Mouse (Mus musculus) CD4-positive helper T cell, adult 2 months (primary cell): ENCODE results near the gene Atp2b1.
"Not testable (repeated sequence)": the region's sequence is repeated elsewhere in the genome, so short reads cannot be mapped to it uniquely, and the experiment has no call there.

Source experiments
- DNase-seq: peaks from one replicate; pipeline ENCODE4 v3.0.0-alpha.2; 2012; ENCODE audit warnings: low read depth, missing footprints, low spot score

Atp2b1 gene

DNA sequence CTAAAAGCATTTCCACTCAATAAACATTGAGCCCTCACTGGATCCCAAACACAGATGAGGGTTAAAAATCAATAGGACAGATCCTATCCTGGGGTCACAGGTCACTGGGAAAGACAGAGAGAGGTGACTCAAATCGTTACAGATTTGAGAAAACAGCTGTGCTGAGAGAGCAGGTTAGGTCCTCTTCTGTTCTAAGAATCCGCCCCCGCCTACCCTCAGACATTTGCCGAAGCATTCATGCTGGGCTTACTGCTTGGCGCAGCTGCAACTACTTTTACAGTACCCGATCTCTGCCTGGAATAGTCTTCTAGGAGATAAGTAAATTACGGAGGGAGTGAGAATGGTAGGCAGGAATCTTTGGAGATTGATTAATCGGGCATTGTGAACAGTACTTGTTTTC lies 47.9 kb downstream of the Atp2b1 start:
- no peak for DNase-seq

- no peak for DNase-seq
Observed at GRCm38 (mm10) chr10:98966407-98967215, 52.4 kb downstream of the Atp2b1 start.

GRCm38 (mm10) chr10:98967240-98967891 lies 53.2 kb downstream of the Atp2b1 start:
- DNase-seq, result no peak

DNA sequence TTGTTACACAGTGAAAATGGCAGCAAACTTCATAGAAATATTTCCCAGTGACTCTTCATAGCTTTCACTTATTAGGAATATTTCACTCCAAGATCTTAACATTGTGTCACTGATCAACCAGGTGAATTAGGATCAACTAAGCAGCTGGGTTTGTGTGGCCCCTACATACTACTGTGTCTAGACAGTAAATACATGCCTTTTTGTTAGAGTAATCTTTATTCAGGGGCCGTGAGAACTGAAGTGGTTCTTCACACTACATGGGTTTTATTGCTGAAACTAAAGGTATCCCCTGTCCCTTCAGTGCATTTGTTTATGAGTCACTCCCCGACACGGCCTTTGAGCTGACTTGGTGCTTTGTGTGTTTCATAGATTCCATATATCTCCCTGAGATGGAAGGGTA lies 56.7 kb downstream of the Atp2b1 start:
- DNase-seq, result no peak

GRCm38 (mm10) chr10:98972359-98972758 lies 58.2 kb downstream of the Atp2b1 start:
- DNase-seq, result no peak

DNA sequence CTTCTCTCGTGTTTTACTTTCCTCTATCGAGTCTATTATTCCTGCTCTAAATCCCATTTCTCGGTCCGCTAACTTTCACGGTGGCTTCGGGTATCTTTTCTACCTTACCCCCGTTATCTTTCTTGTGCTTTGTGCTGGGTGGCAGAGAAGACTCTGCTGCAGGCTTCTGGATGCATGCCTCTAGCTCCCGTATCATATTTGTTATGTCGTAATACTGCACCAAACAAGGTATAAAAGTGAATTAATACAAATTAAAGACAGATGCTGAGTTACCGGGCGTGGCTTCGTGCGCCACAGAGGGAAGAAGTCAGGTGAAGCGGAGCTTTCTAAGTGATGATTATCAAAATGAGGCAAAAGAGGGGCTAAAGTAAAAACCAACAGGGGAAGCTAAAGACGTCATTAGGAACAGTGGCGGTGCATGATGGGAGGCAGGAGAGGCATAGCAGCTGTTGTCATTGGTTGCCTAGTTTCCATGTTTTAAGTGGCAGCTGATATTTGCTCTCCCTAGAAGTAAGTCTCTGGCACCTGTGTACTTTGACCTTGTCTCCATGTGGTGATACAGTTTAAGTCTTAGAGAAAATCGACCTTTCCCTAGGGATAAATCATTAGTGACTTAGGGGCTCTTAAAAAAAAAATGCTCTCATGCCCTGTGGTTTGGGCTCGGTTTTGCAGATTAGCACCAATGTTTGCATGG lies 58.9 kb downstream of the Atp2b1 start:
- DNase-seq, result no peak

- no peak for DNase-seq
Observed at GRCm38 (mm10) chr10:98974645-98975044, 60.4 kb downstream of the Atp2b1 start.

DNA sequence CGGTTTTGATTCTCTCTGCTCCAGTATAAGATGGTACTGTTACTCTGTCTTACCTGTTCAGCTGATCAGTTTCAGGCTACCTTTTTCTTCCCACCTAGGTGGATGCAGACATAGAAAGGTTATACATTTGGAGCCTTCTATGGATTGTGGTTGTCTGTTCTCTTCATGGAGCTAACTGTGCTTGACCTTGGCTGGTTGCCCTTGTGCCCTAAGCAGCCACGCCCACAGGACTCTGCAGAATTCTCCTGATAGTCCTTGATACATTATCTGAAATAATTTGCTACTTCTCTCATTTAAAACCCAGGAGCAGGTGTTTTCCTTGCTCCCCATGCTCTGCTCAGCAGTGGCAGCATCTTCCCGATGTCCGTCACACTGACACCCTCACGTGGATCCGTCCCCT lies 61.4 kb downstream of the Atp2b1 start:
- DNase-seq, result no peak

- DNase-seq, result no peak
Observed at GRCm38 (mm10) chr10:98976877-98977494, 62.8 kb downstream of the Atp2b1 start.

- no peak for DNase-seq
Observed at GRCm38 (mm10) chr10:98978766-98979165, 64.6 kb downstream of the Atp2b1 start.

- DNase-seq, result no peak
Observed at GRCm38 (mm10) chr10:98979296-98979695, 65.1 kb downstream of the Atp2b1 start.

- no peak for DNase-seq
Observed at GRCm38 (mm10) chr10:98979951-98980350, 65.7 kb downstream of the Atp2b1 start.

DNA sequence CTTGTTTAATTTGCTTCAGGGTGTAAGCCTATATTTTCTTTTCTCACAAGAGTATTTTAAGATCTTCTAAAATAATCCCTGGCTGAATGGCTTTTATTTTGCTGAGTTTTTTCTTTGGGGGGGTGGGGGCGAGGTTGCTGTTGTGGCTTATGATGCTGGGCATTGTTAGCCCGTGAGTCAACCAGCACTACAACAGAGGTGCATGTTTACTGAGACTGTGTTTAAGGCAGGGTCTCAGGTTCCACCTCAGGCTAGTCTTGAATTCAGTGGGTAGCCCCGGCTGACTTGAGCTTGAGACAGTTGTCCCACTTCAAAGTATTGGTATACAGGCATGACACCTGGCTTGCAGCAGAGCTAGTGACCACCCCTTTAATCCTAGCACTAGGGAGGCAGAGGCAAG lies 77.8 kb downstream of the Atp2b1 start:
- no peak for DNase-seq

GRCm38 (mm10) chr10:98993186-98993585 lies 79.0 kb downstream of the Atp2b1 start:
- DNase-seq, result no peak

DNA sequence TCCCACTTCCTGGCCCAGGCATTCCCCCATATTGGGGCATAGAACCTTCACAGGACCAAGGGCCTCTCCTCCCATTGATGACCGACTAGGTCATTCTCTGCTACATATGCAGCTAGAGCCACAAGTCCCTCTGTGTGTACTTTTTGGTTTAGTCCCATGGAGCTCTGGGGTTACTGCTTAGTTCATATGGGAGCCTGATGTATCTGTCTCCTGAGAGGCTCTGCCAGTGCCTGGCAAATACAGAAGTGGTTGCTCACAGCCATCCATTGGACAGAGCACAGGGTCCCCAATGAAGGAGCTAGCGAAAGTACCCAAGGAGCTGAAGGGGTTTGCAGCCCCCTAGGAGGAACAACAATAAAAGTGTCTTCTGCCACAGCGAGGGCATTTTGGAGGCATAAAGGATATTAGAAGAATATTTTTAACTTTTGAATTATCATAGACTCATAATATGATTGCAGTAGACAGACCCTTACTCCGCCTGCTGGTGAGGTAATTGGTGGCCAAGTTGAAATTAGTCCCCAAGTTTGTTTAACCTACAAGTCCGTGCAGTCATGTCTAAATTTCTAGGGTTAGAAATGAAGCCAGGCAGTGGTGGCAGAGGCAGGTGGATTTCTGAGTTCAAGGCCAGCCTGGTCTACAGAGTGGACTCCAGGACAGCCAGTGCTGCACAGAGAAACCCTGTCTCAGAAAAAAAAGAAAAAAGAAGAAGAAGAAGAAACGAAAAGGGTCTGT lies 81.0 kb downstream of the Atp2b1 start:
- DNase-seq, result not testable (repeated sequence)

DNA sequence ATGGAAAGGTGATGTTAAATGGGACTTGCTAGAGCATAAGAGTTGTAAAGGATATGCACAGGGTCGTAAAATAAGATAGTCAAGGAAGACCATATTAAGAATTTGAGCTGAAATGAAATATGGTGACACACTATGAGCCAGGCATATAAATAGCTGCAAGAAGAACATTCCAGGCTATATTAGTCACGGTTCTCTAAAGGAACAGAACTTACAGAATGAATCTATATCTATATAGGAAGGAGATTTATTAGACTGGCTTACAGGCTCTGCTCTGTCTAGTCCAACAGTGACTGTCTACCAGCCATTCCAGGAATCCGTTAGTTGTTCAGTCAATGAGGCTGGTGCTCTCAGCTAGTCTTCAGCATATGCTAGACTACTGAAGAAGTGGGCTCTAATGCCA lies 90.7 kb downstream of the Atp2b1 start:
- no peak for DNase-seq

DNA sequence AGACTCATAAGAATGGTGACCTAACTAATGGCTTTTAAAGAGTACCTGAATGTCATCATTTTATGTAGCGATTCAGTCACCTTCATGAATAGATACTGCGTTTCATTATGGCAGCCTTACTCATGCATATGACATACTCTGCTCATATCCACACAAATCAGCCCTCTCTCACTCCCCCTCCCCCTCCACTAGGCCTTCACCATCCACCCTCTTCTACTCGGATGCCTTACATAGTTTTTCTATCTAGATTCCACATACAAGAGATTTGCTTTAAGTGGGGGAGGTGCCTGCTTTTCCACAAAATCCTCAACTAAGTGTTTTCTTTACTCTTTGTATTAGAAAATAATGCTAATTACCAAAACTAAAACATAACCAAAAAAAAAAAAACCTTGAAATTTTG lies 96.9 kb downstream of the Atp2b1 start:
- no peak for DNase-seq

DNA sequence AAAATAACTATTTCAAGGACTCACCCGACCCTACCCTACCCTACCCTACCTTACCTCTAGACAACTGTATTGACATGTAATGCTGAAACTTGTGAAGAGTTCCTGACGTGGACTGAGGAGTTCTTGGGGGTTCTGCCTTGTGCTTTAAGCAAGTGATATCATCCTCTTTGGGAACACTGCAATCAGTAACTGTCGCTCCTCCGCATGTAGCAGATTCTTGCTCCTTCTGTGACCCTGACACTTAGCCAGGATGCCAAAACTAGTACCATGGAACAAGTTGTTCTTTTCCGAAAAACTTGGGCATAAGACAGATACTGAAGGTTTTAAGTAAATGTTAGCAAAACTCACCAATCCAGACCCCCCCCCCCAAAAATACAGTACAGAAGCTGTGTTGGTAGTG lies 97.9 kb downstream of the Atp2b1 start:
- no peak for DNase-seq

GRCm38 (mm10) chr10:99014737-99015136 lies 100.5 kb downstream of the Atp2b1 start:
- DNase-seq, result no peak

DNA sequence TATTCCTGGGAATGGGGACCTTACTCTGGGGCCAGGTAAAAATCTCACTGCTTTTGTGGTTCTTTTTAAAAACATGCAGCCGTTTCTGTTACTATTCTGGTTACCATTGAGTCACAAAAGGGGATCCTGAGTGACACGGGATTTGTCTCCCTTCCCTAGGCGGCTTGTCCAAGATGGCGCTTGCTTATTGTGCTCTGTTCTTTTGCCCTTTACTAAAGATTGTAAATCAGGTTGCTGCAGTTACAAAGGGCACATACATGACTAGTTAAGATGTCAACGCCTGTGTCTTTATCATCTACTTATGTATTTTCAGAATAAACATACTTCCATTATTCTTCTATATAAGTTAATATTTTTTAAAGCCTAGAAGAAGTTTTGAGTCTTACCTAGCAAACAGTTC lies 102.8 kb downstream of the Atp2b1 start:
- DNase-seq, result no peak

- DNase-seq, result no peak
Observed at GRCm38 (mm10) chr10:99027462-99027861, 113.3 kb downstream of the Atp2b1 start.

DNA sequence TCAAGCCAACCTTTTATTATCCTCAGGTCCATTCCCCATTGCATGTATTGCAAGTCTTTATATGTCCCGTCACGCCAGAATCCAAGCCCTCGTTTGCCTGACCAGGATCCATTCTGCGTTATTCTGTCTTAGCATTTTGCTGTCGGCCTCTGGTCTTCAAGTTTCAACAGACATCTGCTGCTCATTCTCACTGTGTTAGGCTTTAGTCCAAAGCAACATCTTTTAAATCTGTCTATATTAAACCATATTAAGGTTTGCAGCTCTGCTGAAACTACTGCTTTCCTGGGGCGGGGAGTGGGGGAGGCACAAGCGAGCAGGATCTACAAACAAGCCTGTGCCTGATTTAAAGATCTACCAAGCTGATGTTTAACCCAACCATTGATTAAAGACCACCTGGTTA lies 115.6 kb downstream of the Atp2b1 start:
- no peak for DNase-seq
